13 mouse cellular contexts compared by ENCODE assay signal in the genomic region with DNA sequence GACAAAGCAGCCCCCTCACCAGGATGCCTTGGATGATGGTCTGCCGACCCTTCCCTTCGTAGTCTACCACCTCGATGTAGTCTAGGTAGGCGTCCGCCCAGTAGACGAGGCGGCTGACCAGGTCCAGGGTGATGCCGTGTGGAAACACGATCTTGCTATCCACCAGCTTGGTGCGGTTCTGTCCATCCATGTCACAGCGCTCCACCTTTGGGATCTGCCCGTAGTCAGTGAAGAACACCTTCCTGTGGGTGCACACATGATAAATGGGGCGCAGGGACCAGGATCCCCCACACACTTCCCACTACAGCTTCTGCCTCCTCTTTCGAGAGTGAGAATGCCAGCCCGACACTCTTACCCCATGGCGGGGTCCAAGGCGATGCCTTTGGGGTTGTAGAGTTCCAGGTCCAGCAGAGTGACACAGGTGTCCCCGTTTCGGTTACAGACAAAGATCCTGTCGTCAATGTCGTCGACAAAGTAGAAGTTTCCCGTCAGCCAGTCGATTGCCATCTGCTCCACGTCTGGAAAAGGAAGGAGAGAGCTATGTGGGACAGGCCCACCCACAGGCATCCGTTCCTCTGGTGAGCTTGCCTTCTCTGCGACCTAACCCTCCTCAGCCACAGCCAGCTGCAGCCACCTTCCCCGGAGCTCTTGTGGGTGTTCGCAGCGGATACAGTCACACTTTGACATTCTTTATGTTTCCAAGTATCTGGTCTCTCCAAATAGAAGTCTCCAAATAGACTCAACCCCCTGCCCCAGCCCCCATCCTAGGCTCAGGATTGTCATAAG. TPM values are rescaled to one million over a fixed set of nuclear protein-coding genes. Genes with fewer than 3 reads are reported as not detected.
A peak's percentile ranks its signal among the peaks of the same experiment; 100 is the strongest.
DNase-seq lines count a peak whose midpoint lies in the region; ATAC-seq and TF ChIP-seq lines count a peak whose summit lies in the region.
"Had no signal": no experiment of that assay in that cellular context is flagged by ENCODE, and none has a peak within 500 bp of the region (broad histone marks: within the 10 kb centered on the region; RNA-seq: fewer than 3 reads in every experiment).

No protein-coding gene starts in this region.

- H3K4me2 ChIP-seq in intestine, embryonic 14.5 days (ENCODE audit: low read length): no peak overlapping the region
- H3K4me2 ChIP-seq: hindbrain, embryonic 13.5 days had no signal

- no peak for TF ChIP-seq CTCF in spleen, adult 2 months (IDR thresholded peaks at IDR 0.05; ENCODE audit: extremely low read depth, insufficient read depth, insufficient read length, insufficient replicate concordance)
- TF ChIP-seq CTCF in small intestine, adult 2 months (IDR thresholded peaks at IDR 0.05; ENCODE audit: extremely low read depth, insufficient read length, insufficient replicate concordance, low read depth, low read length): no peak

- no peaks in the 10 kb centered on the region for H3K36me3 ChIP-seq in spleen, adult 2 months (ENCODE audit: control insufficient read depth, insufficient read depth, low read length)
- H3K36me3 ChIP-seq in intestine, embryonic 14.5 days (ENCODE audit: control insufficient read depth, insufficient read depth, low read length): peaks cover 62% of the 10 kb centered on the region
- H3K36me3 ChIP-seq in small intestine, adult 2 months (ENCODE audit: control insufficient read depth, insufficient read depth, low read length): peaks cover 41% of the 10 kb centered on the region

- no peak overlapping the region for H3K4me3 ChIP-seq in spleen, adult 2 months (ENCODE audit: extremely low read depth, insufficient read depth, insufficient read length)
- H3K4me3 ChIP-seq in intestine, embryonic 14.5 days (ENCODE audit: low read depth, low read length): no peak overlapping the region
- no peak overlapping the region for H3K4me3 ChIP-seq in small intestine, adult 2 months (ENCODE audit: low read depth, low read length)
- H3K4me3 ChIP-seq: hindbrain, embryonic 13.5 days; myocyte had no signal

- no peak for ATAC-seq in intestine, embryonic 14.5 days (replicated peaks; ENCODE audit: low FRiP score, low TSS enrichment, low read depth)

- H3K27ac ChIP-seq in spleen, adult 2 months (ENCODE audit: insufficient read depth, low read length): peak overlapping the region; percentile 27
- peak overlapping the region; percentile 59 for H3K27ac ChIP-seq in intestine, embryonic 14.5 days (ENCODE audit: low read depth)
- H3K27ac ChIP-seq in small intestine, adult 2 months (ENCODE audit: insufficient read depth, low read depth, low read length): peak overlapping the region; percentile 3; the same call in 1 of the 2 replicates
- H3K27ac ChIP-seq: hindbrain, embryonic 13.5 days; liver, embryonic 14.5 days had no signal

- 63% methylated on average over 30 of the region's 30 CpGs for whole genome bisulfite sequencing in spleen, adult 2 months
- 80% methylated on average over 30 of the region's 30 CpGs for WGBS in intestine, embryonic 14.5 days
- WGBS in small intestine, adult 2 months: 89% methylated on average over 30 of the region's 30 CpGs

- no peaks in the 10 kb centered on the region for H3K9me3 ChIP-seq in intestine, embryonic 14.5 days (ENCODE audit: control insufficient read depth, low read length)
- H3K9me3 ChIP-seq: hindbrain, embryonic 13.5 days had no signal

- peaks cover 8% of the 10 kb centered on the region; the same call in 1 of the 2 replicates for H3K4me1 ChIP-seq in spleen, adult 2 months (ENCODE audit: control insufficient read depth, insufficient read depth, insufficient read length)
- peaks cover 58% of the 10 kb centered on the region for H3K4me1 ChIP-seq in intestine, embryonic 14.5 days (replicated peaks; ENCODE audit: control insufficient read depth, insufficient read depth, low read length)
- H3K4me1 ChIP-seq in small intestine, adult 2 months (ENCODE audit: control insufficient read depth, insufficient read depth, insufficient read length, low read length): peaks cover 51% of the 10 kb centered on the region

- peak; percentile 57 to 71 for DNase-seq in left cerebral cortex, adult 18-20 months (ENCODE audit: low spot score in 2 of 2)
- no peak for DNase-seq in left cerebral cortex, adult 11 months (ENCODE audit: low spot score)
- DNase-seq in spleen, adult 2 months (ENCODE audit: low read depth in 1 of 2, low spot score in 2 of 2): no peak
- no peak for DNase-seq in spleen, postnatal 4 days (ENCODE audit: low spot score in 2 of 2)
- DNase-seq in intestine, embryonic 14.5 days (ENCODE audit: low spot score): no peak
- no peak for DNase-seq in cerebellum, postnatal 10 days
- DNase-seq: cerebellum, postnatal 36 days; gastrocnemius, postnatal 14 days; retina, postnatal 1 day had no signal

- no peak overlapping the region for H3K9ac ChIP-seq in intestine, embryonic 14.5 days (ENCODE audit: low read length)
- H3K9ac ChIP-seq: hindbrain, embryonic 13.5 days; liver, embryonic 14.5 days had no signal

- no peaks in the 10 kb centered on the region for H3K27me3 ChIP-seq in spleen, adult 2 months (ENCODE audit: control insufficient read depth, insufficient read depth, low read length)
- no peaks in the 10 kb centered on the region for H3K27me3 ChIP-seq in intestine, embryonic 14.5 days (replicated peaks; ENCODE audit: control insufficient read depth, insufficient read depth, low read length)
- H3K27me3 ChIP-seq in small intestine, adult 2 months (ENCODE audit: control insufficient read depth, insufficient read depth, low read length): no peaks in the 10 kb centered on the region
- H3K27me3 ChIP-seq: hindbrain, embryonic 13.5 days had no signal

- no peak for TF ChIP-seq POLR2A in spleen, adult 2 months (IDR thresholded peaks at IDR 0.05; ENCODE audit: low read depth, low read length)
- no peak for TF ChIP-seq POLR2A in small intestine, adult 2 months (IDR thresholded peaks at IDR 0.05; ENCODE audit: low read depth, low read length)

RNA-seq across cellular contexts. Expression of a gene that starts 25.8 kb away (rescaled TPM):
- total RNA-seq in left cerebral cortex, adult 18-20 months (2021): 100 to 1,000 TPM; 264 to 276 TPM
- 98.7 and 99.4 TPM in 2 replicates for polyA plus RNA-seq in spleen, adult 2 months (2012; rRNA removed)
- 92.1 and 96.6 TPM in 2 replicates for polyA plus RNA-seq in intestine, embryonic 14.5 days (2014; fragmentation: Nextera tagmentation; extraction: Ambion mirVana)
- polyA plus RNA-seq in small intestine, adult 2 months (2012; rRNA removed): 82.4 and 200 TPM in 2 replicates

RNA-seq across cellular contexts. Expression of a gene that starts 47.7 kb away (rescaled TPM):
- 10 to 100 TPM; 15.9 to 17.8 TPM for total RNA-seq in left cerebral cortex, adult 18-20 months (2021)
- 120 and 126 TPM in 2 replicates for polyA plus RNA-seq in spleen, adult 2 months (2012; rRNA removed)
- polyA plus RNA-seq in intestine, embryonic 14.5 days (2014; fragmentation: Nextera tagmentation; extraction: Ambion mirVana): 28.5 and 29.4 TPM in 2 replicates
- 45.7 and 101 TPM in 2 replicates for polyA plus RNA-seq in small intestine, adult 2 months (2012; rRNA removed)

Comparison
In these comparisons a context has a peak if more than half of its experiments do, and no peak if none do; other contexts are left out.
1. DNase-seq: peak in left cerebral cortex, adult 18-20 months (2 of 2); none in left cerebral cortex, adult 11 months (single experiment), spleen, adult 2 months (0 of 2), spleen, postnatal 4 days (0 of 2), intestine, embryonic 14.5 days (single experiment) and cerebellum, postnatal 10 days (0 of 2).
2. H3K27ac ChIP-seq: peak in every context shown above with its lines; median percentile 59 in intestine, embryonic 14.5 days; 27 in spleen, adult 2 months; 3 in small intestine, adult 2 months.